Mouse (Mus musculus) midbrain, embryonic 14.5 days (tissue): ENCODE results near the gene Bik. TPM values are rescaled to one million over a fixed set of nuclear protein-coding genes. Genes with fewer than 3 reads are reported as not detected.
"Not testable (repeated sequence)": the region's sequence is repeated elsewhere in the genome, so short reads cannot be mapped to it uniquely, and the experiment has no call there.

Experiments used
- ATAC-seq: fragments of 200-750 bp; cut with Nextera tagmentation; 2 replicates; pipeline ENCODE4 v1.8.0; 2017; ENCODE audit warnings: moderate number of reproducible peaks, moderate library complexity; ENCODE audit not compliant: low FRiP score, low TSS enrichment
- DNase-seq: peaks from one replicate; pipeline ENCODE4 v3.0.0-alpha.2; 2015
- H3K27ac ChIP-seq: fragments of 300-500 bp; sonication (generic); replicated peaks from 2 replicates; pipeline ENCODE4 v1.5.1; 2014; ENCODE audit warnings: mild to moderate bottlenecking, low read depth, low read length, moderate library complexity
- H3K27me3 ChIP-seq: fragments of 300-500 bp; sonication (generic); 2 replicates; pipeline ENCODE4 v1.6.1; 2014; ENCODE audit warnings: low read length, control low read depth, mixed read lengths; ENCODE audit not compliant: control insufficient read depth, insufficient read depth
- H3K36me3 ChIP-seq: fragments of 300-500 bp; sonication (generic); 2 replicates; pipeline ENCODE4 v1.6.1; 2014; ENCODE audit warnings: low read length, control low read depth; ENCODE audit not compliant: control insufficient read depth, insufficient read depth
- H3K4me1 ChIP-seq: fragments of 300-500 bp; sonication (generic); 2 replicates; pipeline ENCODE4 v1.6.1; 2014; ENCODE audit warnings: mild to moderate bottlenecking, antibody characterized with exemption, low read length, control low read depth; ENCODE audit not compliant: control insufficient read depth, insufficient read depth
- H3K4me2 ChIP-seq: fragments of 300-500 bp; sonication (generic); 2 replicates; pipeline ENCODE4 v1.6.1; 2014; ENCODE audit warnings: mild to moderate bottlenecking, low read length, moderate library complexity
- H3K4me3 ChIP-seq: fragments of 300-500 bp; sonication (generic); replicated peaks from 2 replicates; pipeline ENCODE4 v1.5.1; 2014; ENCODE audit warnings: low read depth, low read length
- H3K9ac ChIP-seq: fragments of 300-500 bp; sonication (generic); replicated peaks from 2 replicates; pipeline ENCODE4 v1.6.1; 2014; ENCODE audit warnings: mild to moderate bottlenecking, low read length, moderate library complexity
- H3K9me3 ChIP-seq: fragments of 300-500 bp; sonication (generic); 2 replicates; pipeline ENCODE4 v1.6.1; 2016; ENCODE audit warnings: low read length, control low read depth, mixed read lengths; ENCODE audit not compliant: control insufficient read depth
- WGBS: fragments of 180-500 bp; shearing (Covaris S2); extraction: QIAGEN DNeasy Blood & Tissue Kit; methylation state at CpG from one replicate; pipeline ENCODE4 v1.1.7; 2014; 5-methylcytosine and 5-hydroxymethylcytosine counted together
- polyA plus RNA-seq: library from polyadenylated mRNA; unstranded; fragments of >200 nt; fragmentation: Nextera tagmentation; extraction: Ambion mirVana; gene quantifications from 2 replicates; pipeline ENCODE4 v1.2.1, GENCODE M21; 2014

Gene Bik
- polyA plus RNA-seq, 1 experiment from 2014 or later = 0.30 TPM

DNA sequence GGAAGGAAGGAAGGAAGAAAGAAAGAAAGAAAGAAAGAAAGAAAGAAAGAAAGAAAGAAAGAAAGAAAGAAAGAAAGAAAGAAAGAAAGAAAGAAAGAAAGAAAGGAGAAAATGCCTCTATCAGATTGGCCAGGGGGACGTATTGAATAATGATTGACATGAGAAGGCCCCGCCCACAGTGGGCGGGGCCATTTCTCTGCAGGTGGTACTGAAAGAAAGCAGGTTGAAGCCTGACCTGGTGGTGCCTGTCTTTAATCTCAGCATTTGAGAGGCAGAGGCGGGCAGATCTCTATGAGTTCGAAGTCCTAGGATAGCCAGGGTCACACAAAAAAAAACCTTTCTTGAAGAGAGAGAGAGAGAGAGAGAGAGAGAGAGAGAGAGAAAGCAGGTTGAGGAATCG is 25.2 kb upstream of the Bik start:
- not testable (repeated sequence) for DNase-seq, ATAC-seq, H3K4me3 ChIP-seq, H3K27me3 ChIP-seq, H3K9me3 ChIP-seq, H3K4me1 ChIP-seq, H3K9ac ChIP-seq, H3K4me2 ChIP-seq, H3K27ac ChIP-seq
- WGBS = 83% methylated on average over 6 of the region's 6 CpGs
- peaks cover 81% of the 10 kb centered on the region for H3K36me3 ChIP-seq

GRCm38 (mm10) chr15:83509950-83510804 is 16.5 kb upstream of the Bik start:
- Histone ChIP-seq H3K4me3 (peak overlapping the region; percentile 63), H3K27ac (peak overlapping the region; percentile 92), H3K4me2 (peak overlapping the region; percentile 62), H3K4me1 (peaks cover 20% of the 10 kb centered on the region), H3K27me3 (no peaks in the 10 kb centered on the region), H3K9me3 (no peaks in the 10 kb centered on the region), H3K9ac (peak overlapping the region; percentile 73), H3K36me3 (0 out of 2 replicates have a peak, but pooled peaks cover 3% of the 10 kb centered on the region)
- DNase-seq (no peak), ATAC-seq (peak; percentile 81)
- 24% methylated on average over 17 of the region's 17 CpGs for WGBS

DNA sequence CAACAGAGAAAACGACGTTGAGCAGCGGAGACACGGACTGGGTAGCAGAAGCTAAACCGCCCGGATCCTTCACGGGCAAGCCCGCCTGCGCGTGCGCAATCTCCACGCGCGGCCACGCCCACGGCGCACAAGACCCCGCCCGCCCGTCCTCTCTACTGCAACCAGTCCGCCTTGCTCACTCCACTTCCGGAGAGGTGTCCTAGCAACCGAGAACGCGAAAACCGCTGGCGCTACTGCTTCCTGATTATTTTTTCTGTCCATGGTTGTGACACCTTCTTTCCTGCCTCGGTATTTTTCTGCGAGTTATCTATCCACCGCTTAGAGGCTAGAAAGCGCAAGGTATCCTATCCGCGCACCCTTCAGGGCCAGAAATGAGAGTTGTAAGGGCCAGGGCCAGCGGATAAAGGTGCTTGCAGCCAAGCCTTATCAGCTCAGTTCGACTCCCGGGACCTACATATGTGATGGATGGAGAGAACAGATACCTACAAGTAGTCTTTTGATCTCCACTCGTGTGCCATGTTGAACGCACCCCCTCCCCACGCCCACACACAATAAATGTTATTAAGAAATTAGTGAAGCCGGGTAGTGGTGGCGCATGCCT is 15.8 kb upstream of the Bik start, which contains the start of gene Ttll1:
Ttll1 (minus strand) TSS at position 89 of the 601 bp plus-strand sequence.
- WGBS = 13% methylated on average over 41 of the region's 41 CpGs
- ATAC-seq = peak; percentile 94
- H3K27ac ChIP-seq = peak within 1 kb of the TSS; percentile 92
- H3K4me1 ChIP-seq = peaks cover 20% of the 10 kb centered on the region
- peak within 1 kb of the TSS; percentile 73 for H3K9ac ChIP-seq
- H3K4me2 ChIP-seq = peak within 1 kb of the TSS; percentile 62
- no peaks in the 10 kb centered on the region for H3K36me3 ChIP-seq
- H3K9me3 ChIP-seq = no peaks in the 10 kb centered on the region
- H3K4me3 ChIP-seq = peak within 1 kb of the TSS; percentile 63
- DNase-seq = peak; percentile 99
- no peaks in the 10 kb centered on the region for H3K27me3 ChIP-seq

- DNase-seq = no peak
- H3K36me3 ChIP-seq = no peaks in the 10 kb centered on the region
- WGBS = 74% methylated on average over 13 of the region's 13 CpGs
These were observed 14.0 kb upstream of the Bik start for GRCm38 (mm10) chr15:83512489-83513281.

DNA sequence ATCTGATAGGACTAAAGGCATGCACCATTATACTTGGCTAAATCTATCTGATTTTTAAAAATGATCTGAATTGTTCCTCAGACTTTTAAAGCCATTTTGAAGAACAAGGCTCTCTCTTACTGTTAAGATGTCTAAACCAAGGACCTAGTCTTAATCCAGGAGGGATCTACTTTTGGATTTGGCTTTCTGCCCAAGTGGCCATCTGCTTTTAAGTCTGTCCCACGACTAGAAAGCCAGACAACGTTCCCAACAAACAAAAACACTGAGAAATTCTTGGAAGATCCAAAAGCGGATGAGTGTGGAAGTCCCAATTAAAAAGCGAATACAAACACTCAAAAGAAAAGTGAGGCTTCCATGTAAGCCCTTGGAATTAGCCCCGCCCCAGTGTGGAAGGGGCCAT is 11.6 kb upstream of the Bik start:
- Histone ChIP-seq H3K4me3 (no peak overlapping the region), H3K9me3 (no peaks in the 10 kb centered on the region), H3K4me1 (peaks cover under 1% of the 10 kb centered on the region; the same call in 1 of the 2 replicates), H3K27me3 (no peaks in the 10 kb centered on the region), H3K36me3 (no peaks in the 10 kb centered on the region), H3K4me2 (no peak overlapping the region), H3K27ac (no peak overlapping the region), H3K9ac (no peak overlapping the region)
- DNase-seq (no peak), ATAC-seq (no peak)
- WGBS = 73% methylated on average over 5 of the region's 5 CpGs

More at GRCm38 (mm10) chr15:83512489-83513281, 14.0 kb upstream of the Bik start:
- no peak for ATAC-seq
- no peak overlapping the region for H3K27ac ChIP-seq
- no peak overlapping the region for H3K4me3 ChIP-seq
- peaks cover 18% of the 10 kb centered on the region for H3K4me1 ChIP-seq
- no peak overlapping the region for H3K4me2 ChIP-seq
- H3K27me3 ChIP-seq = no peaks in the 10 kb centered on the region
- no peak overlapping the region for H3K9ac ChIP-seq
- H3K9me3 ChIP-seq = no peaks in the 10 kb centered on the region

DNA sequence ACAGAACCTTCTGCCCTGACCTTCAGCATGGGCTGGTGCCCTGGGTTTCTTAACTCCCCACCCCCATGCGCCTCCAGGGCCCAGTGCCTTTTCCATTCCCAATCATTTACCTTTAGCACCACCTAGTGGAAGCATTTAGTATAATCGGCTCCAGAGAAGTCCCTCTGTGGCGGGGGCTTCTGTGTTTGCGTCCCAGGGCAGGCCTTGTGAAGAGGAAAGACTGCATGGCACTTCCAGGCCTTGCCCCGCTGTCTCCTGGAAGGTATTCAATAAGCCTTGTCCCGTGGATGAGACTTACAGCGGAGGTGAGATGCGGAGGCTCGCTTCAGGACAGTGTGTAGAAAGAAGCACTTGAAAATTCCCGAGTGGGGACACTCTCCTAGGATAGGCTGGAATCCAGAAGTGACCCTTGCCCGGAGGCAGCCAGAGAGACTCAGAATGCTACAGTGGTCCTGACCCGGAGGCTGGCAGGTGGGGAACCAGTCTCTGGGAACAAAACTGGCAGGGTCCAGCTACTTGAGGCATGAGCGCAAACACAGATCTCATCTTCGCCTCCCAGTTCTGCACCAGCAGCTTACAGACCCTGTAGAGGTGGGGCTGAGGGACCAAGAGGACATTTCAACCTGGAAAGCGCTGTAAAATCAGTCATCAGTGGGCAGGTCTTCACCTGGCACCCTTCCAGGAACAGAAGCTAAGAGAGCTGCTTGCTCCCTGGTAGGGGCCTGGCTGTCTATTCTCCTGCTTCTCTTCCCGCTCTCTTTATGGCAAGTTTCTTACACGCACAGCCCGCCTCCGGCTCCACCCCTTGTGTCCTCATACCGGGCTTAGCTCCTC is 8.2 kb upstream of the Bik start:
- H3K4me2 ChIP-seq = no peak overlapping the region
- 33% methylated on average over 20 of the region's 20 CpGs for WGBS
- no peak overlapping the region for H3K4me3 ChIP-seq
- H3K4me1 ChIP-seq = no peaks in the 10 kb centered on the region
- H3K36me3 ChIP-seq = no peaks in the 10 kb centered on the region
- H3K27ac ChIP-seq = no peak overlapping the region
- H3K9me3 ChIP-seq = no peaks in the 10 kb centered on the region
- H3K27me3 ChIP-seq = no peaks in the 10 kb centered on the region
- peak; percentile 92 for DNase-seq
- no peak; the same call in 1 of the 2 replicates for ATAC-seq
- H3K9ac ChIP-seq = no peak overlapping the region

- H3K27me3 ChIP-seq = peaks cover 11% of the 10 kb centered on the region; the same call in 1 of the 2 replicates
- no peak for ATAC-seq
- H3K36me3 ChIP-seq = no peaks in the 10 kb centered on the region
- WGBS = 84% methylated on average over 6 of the region's 6 CpGs
- no peak for DNase-seq
- no peak overlapping the region for H3K27ac ChIP-seq
- H3K4me2 ChIP-seq = no peak overlapping the region
- H3K4me1 ChIP-seq = no peaks in the 10 kb centered on the region
- H3K9ac ChIP-seq = no peak overlapping the region
- no peaks in the 10 kb centered on the region for H3K9me3 ChIP-seq
- no peak overlapping the region for H3K4me3 ChIP-seq
These were observed 5.7 kb upstream of the Bik start for GRCm38 (mm10) chr15:83520861-83521382.
